12 mouse cellular contexts compared by ENCODE assay signal in genomic region chr14:5913701-5914100, GRCm38 (mm10). TPM values are rescaled to one million over a fixed set of nuclear protein-coding genes. Genes with fewer than 3 reads are reported as not detected.
"Had no signal": no experiment of that assay in that cellular context is flagged by ENCODE, and none has a peak within 500 bp of the region (broad histone marks: within the 10 kb centered on the region; RNA-seq: fewer than 3 reads in every experiment).

No protein-coding gene starts in this region.

RNA-seq across cellular contexts. Expression of gene Gm8237, which starts 33.5 kb away (rescaled TPM):
- polyA plus RNA-seq: heart, embryonic 10.5 days; heart, embryonic 11.5 days; heart, embryonic 12.5 days; heart, embryonic 14.5 days; hindbrain, embryonic 11.5 days; intestine, embryonic 14.5 days; intestine, embryonic 16.5 days; intestine, postnatal 0 days; kidney, adult 2 months; kidney, embryonic 14.5 days; kidney, postnatal 0 days; large intestine, adult 2 months had no signal

RNA-seq across cellular contexts. Expression of gene Gm3248, which starts 47.8 kb away (rescaled TPM):
- polyA plus RNA-seq: kidney, adult 2 months had no signal
